Mouse (Mus musculus): ENCODE results near the gene Nckap5. TPM values are rescaled to one million over a fixed set of nuclear protein-coding genes. Genes with fewer than 3 reads are reported as not detected.

Nckap5 gene
- polyA plus RNA-seq, 1 experiment from 2014 or later = 0.67 TPM

DNA sequence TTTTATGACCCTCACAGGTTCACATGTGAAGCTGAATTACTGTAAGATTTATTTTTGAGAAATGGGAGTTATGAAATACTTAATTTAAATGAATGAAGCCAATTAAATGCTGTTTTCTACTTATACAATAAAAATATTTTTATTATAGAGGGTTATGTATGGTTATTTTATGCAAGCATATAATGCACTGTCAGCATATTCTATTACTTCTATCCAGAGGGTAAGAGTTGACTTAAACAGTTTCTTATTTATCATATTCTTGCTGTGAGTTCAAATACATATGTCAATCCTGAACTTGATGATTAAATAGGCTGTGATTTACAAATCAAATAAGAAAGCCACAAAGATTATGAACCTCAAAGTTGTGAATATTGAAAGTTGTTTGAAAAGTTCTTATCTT is 633.7 kb downstream of the Nckap5 start:
- Histone ChIP-seq H3K36me3 (ENCODE audit: control insufficient read depth, insufficient read depth, low read length) (no peaks in the 10 kb centered on the region), H3K9ac (ENCODE audit: low read depth, low read length) (no peak overlapping the region), H3K27ac (ENCODE audit: low read depth, low read length) (no peak overlapping the region), H3K27me3 (replicated peaks; ENCODE audit: control insufficient read depth, insufficient read depth, low read length) (no peaks in the 10 kb centered on the region), H3K4me1 (replicated peaks; ENCODE audit: control insufficient read depth, insufficient read depth, low read length) (no peaks in the 10 kb centered on the region), H3K4me3 (ENCODE audit: low read depth, low read length) (no peak overlapping the region), H3K4me2 (no peak overlapping the region), H3K9me3 (ENCODE audit: control insufficient read depth, low read length) (no peaks in the 10 kb centered on the region)
- ATAC-seq (replicated peaks; ENCODE audit: low FRiP score) = no peak
- DNase-seq (ENCODE audit: low spot score) = no peak

DNA sequence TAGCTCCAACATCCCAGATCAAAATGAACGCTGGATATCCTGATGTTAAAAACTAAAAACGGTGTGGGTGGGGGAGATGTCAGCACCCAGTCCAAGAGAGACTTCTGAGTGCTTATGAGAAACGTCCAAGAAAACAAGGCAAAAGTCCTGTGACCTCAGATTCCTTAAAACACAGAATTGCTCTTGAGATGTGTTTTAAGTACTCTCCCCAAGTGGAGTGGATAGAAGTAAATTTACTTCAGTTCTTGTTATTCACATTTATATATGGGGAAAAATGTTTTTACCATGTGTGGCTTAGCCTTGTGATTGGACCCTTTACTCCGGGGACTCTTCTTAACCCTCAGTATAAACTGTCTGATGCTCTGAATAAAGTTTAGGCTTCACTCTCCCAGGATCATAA is 640.2 kb downstream of the Nckap5 start:
- ATAC-seq (replicated peaks; ENCODE audit: low FRiP score) = no peak
- H3K27me3 ChIP-seq (replicated peaks; ENCODE audit: control insufficient read depth, insufficient read depth, low read length) = no peaks in the 10 kb centered on the region
- 74% methylated on average over 4 of the region's 4 CpGs for WGBS
- DNase-seq (ENCODE audit: low spot score) = no peak
- no peaks in the 10 kb centered on the region for H3K4me1 ChIP-seq (replicated peaks; ENCODE audit: control insufficient read depth, insufficient read depth, low read length)
- H3K27ac ChIP-seq (ENCODE audit: low read depth, low read length) = no peak overlapping the region
- no peak overlapping the region for H3K4me2 ChIP-seq
- H3K9me3 ChIP-seq (ENCODE audit: control insufficient read depth, low read length) = no peaks in the 10 kb centered on the region
- no peak overlapping the region for H3K9ac ChIP-seq (ENCODE audit: low read depth, low read length)
- H3K36me3 ChIP-seq (ENCODE audit: control insufficient read depth, insufficient read depth, low read length) = no peaks in the 10 kb centered on the region
- no peak overlapping the region for H3K4me3 ChIP-seq (ENCODE audit: low read depth, low read length)

DNA sequence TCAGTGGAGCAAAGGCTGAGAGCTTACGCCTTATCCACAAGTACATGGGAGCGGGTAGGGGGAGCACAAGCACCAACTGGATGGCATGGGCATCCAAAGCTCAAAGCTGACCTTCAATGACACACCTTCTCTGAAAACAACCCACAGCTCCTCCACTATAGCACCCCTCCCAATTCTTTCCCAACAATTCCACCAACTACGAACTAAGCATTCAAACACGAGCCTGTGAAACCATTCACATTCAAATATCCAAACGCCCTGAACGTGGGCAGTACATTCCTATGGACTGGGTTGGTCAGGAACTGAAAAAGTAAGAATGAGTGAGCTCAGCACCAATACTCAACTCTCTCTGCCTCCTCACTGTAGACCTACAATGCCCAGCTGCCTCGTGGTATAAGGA is 646.8 kb downstream of the Nckap5 start:
- ATAC-seq (replicated peaks; ENCODE audit: low FRiP score) (no peak), DNase-seq (ENCODE audit: low spot score) (no peak)
- H3K4me3 ChIP-seq (ENCODE audit: low read depth, low read length) = no peak overlapping the region
- no peaks in the 10 kb centered on the region for H3K9me3 ChIP-seq (ENCODE audit: control insufficient read depth, low read length)
- no peak overlapping the region for H3K9ac ChIP-seq (ENCODE audit: low read depth, low read length)
- H3K4me2 ChIP-seq = no peak overlapping the region
- no peaks in the 10 kb centered on the region for H3K27me3 ChIP-seq (replicated peaks; ENCODE audit: control insufficient read depth, insufficient read depth, low read length)
- H3K36me3 ChIP-seq (ENCODE audit: control insufficient read depth, insufficient read depth, low read length) = no peaks in the 10 kb centered on the region
- H3K27ac ChIP-seq (ENCODE audit: low read depth, low read length) = no peak overlapping the region
- no peaks in the 10 kb centered on the region for H3K4me1 ChIP-seq (replicated peaks; ENCODE audit: control insufficient read depth, insufficient read depth, low read length)
- WGBS = 88% methylated on average over 7 of the region's 7 CpGs

- H3K27me3 ChIP-seq (replicated peaks; ENCODE audit: control insufficient read depth, insufficient read depth, low read length) = no peaks in the 10 kb centered on the region
- ATAC-seq (replicated peaks; ENCODE audit: low FRiP score) = no peak
- H3K4me3 ChIP-seq (ENCODE audit: low read depth, low read length) = no peak overlapping the region
- H3K27ac ChIP-seq (ENCODE audit: low read depth, low read length) = no peak overlapping the region
- 66% methylated on average over 1 of the region's 1 CpGs for WGBS
- no peaks in the 10 kb centered on the region for H3K36me3 ChIP-seq (ENCODE audit: control insufficient read depth, insufficient read depth, low read length)
- no peak for DNase-seq (ENCODE audit: low spot score)
- H3K9ac ChIP-seq (ENCODE audit: low read depth, low read length) = no peak overlapping the region
- no peaks in the 10 kb centered on the region for H3K9me3 ChIP-seq (ENCODE audit: control insufficient read depth, low read length)
- no peak overlapping the region for H3K4me2 ChIP-seq
- no peaks in the 10 kb centered on the region for H3K4me1 ChIP-seq (replicated peaks; ENCODE audit: control insufficient read depth, insufficient read depth, low read length)
These were observed 662.0 kb downstream of the Nckap5 start for GRCm38 (mm10) chr1:126168579-126168978.

DNA sequence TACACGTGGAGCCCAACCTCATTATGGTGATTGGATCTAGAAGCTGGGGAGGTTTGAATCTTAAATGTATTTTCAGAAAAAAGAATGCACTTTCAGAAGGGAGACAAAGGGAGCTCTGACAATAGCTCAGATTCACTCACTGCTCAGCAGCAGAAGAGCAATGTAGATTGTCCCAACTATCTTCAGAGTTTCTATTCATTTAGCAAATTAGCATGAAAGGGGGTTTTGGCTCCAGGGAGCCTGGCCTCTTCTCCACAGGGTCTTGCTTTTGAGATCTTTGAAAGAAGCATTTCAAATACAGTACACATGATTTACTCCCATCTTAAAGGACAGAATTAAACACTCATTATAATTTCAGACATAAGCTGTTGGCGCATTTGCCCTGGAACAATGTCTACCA is 662.5 kb downstream of the Nckap5 start:
- no peak overlapping the region for H3K4me2 ChIP-seq
- H3K27me3 ChIP-seq (replicated peaks; ENCODE audit: control insufficient read depth, insufficient read depth, low read length) = no peaks in the 10 kb centered on the region
- no peak for DNase-seq (ENCODE audit: low spot score)
- no peak overlapping the region for H3K9ac ChIP-seq (ENCODE audit: low read depth, low read length)
- H3K4me1 ChIP-seq (replicated peaks; ENCODE audit: control insufficient read depth, insufficient read depth, low read length) = no peaks in the 10 kb centered on the region
- no peaks in the 10 kb centered on the region for H3K36me3 ChIP-seq (ENCODE audit: control insufficient read depth, insufficient read depth, low read length)
- 75% methylated on average over 2 of the region's 2 CpGs for WGBS
- H3K9me3 ChIP-seq (ENCODE audit: control insufficient read depth, low read length) = no peaks in the 10 kb centered on the region
- no peak overlapping the region for H3K4me3 ChIP-seq (ENCODE audit: low read depth, low read length)
- H3K27ac ChIP-seq (ENCODE audit: low read depth, low read length) = no peak overlapping the region
- no peak for ATAC-seq (replicated peaks; ENCODE audit: low FRiP score)

DNA sequence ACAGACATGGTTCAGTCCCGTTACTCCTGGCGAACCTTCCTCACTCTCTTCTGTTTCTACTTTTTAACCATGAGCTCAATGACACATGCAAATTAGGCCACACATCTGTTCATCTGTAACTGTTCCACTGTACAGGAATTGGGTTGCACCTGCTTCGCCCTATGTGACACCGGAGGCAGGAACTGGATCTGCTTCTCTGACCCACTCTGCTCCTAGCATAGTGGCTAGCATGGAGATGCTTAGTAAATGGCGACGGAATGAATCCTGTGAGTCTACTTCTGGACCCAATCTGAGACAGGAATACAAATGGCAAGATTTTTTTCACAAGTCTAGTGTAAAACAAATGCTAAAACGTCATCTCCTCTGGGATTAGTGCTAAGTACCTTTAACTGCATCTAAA is 663.1 kb downstream of the Nckap5 start:
- Histone ChIP-seq H3K4me2 (no peak overlapping the region), H3K27ac (ENCODE audit: low read depth, low read length) (no peak overlapping the region), H3K36me3 (ENCODE audit: control insufficient read depth, insufficient read depth, low read length) (no peaks in the 10 kb centered on the region), H3K27me3 (replicated peaks; ENCODE audit: control insufficient read depth, insufficient read depth, low read length) (no peaks in the 10 kb centered on the region), H3K9ac (ENCODE audit: low read depth, low read length) (no peak overlapping the region), H3K4me3 (ENCODE audit: low read depth, low read length) (no peak overlapping the region), H3K9me3 (ENCODE audit: control insufficient read depth, low read length) (no peaks in the 10 kb centered on the region), H3K4me1 (replicated peaks; ENCODE audit: control insufficient read depth, insufficient read depth, low read length) (no peaks in the 10 kb centered on the region)
- DNase-seq (ENCODE audit: low spot score) (no peak), ATAC-seq (replicated peaks; ENCODE audit: low FRiP score) (no peak)
- 74% methylated on average over 7 of the region's 7 CpGs for WGBS

- no peak overlapping the region for H3K4me2 ChIP-seq
- no peaks in the 10 kb centered on the region for H3K4me1 ChIP-seq (replicated peaks; ENCODE audit: control insufficient read depth, insufficient read depth, low read length)
- H3K27me3 ChIP-seq (replicated peaks; ENCODE audit: control insufficient read depth, insufficient read depth, low read length) = no peaks in the 10 kb centered on the region
- no peak overlapping the region for H3K27ac ChIP-seq (ENCODE audit: low read depth, low read length)
- DNase-seq (ENCODE audit: low spot score) = no peak
- no peaks in the 10 kb centered on the region for H3K9me3 ChIP-seq (ENCODE audit: control insufficient read depth, low read length)
- H3K36me3 ChIP-seq (ENCODE audit: control insufficient read depth, insufficient read depth, low read length) = no peaks in the 10 kb centered on the region
- H3K4me3 ChIP-seq (ENCODE audit: low read depth, low read length) = no peak overlapping the region
- 78% methylated on average over 6 of the region's 6 CpGs for WGBS
- no peak overlapping the region for H3K9ac ChIP-seq (ENCODE audit: low read depth, low read length)
- ATAC-seq (replicated peaks; ENCODE audit: low FRiP score) = no peak
These were observed 671.3 kb downstream of the Nckap5 start for GRCm38 (mm10) chr1:126159287-126159686.

DNA sequence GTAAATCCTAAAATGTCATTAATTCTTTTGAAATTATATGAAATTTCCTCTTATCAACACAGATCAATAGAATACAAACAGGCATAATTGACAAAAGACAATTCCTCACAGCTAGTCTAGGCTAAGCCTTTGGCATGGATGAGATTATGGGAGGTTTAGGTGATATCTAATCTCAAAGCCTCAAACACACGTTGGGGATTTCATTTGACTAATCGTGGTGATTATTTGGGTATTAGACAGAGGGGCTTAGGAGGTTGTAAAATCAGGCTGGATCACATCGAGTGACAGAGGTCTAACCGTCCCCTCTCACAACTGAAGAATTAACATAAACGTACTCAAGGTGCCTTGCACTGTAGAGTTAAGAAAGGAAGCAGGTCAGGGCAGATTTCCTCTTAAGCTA is 674.8 kb downstream of the Nckap5 start:
- no peaks in the 10 kb centered on the region for H3K4me1 ChIP-seq (replicated peaks; ENCODE audit: control insufficient read depth, insufficient read depth, low read length)
- no peak overlapping the region for H3K4me2 ChIP-seq
- DNase-seq (ENCODE audit: low spot score) = no peak
- ATAC-seq (replicated peaks; ENCODE audit: low FRiP score) = no peak
- H3K27ac ChIP-seq (ENCODE audit: low read depth, low read length) = no peak overlapping the region
- no peak overlapping the region for H3K9ac ChIP-seq (ENCODE audit: low read depth, low read length)
- 62% methylated on average over 5 of the region's 5 CpGs for WGBS
- no peaks in the 10 kb centered on the region for H3K27me3 ChIP-seq (replicated peaks; ENCODE audit: control insufficient read depth, insufficient read depth, low read length)
- H3K4me3 ChIP-seq (ENCODE audit: low read depth, low read length) = no peak overlapping the region
- no peaks in the 10 kb centered on the region for H3K36me3 ChIP-seq (ENCODE audit: control insufficient read depth, insufficient read depth, low read length)
- no peaks in the 10 kb centered on the region for H3K9me3 ChIP-seq (ENCODE audit: control insufficient read depth, low read length)

GRCm38 (mm10) chr1:126153516-126154234 is 676.9 kb downstream of the Nckap5 start:
- Histone ChIP-seq H3K9ac (ENCODE audit: low read depth, low read length) (no peak overlapping the region), H3K4me1 (replicated peaks; ENCODE audit: control insufficient read depth, insufficient read depth, low read length) (no peaks in the 10 kb centered on the region), H3K9me3 (ENCODE audit: control insufficient read depth, low read length) (no peaks in the 10 kb centered on the region), H3K27ac (ENCODE audit: low read depth, low read length) (no peak overlapping the region), H3K36me3 (ENCODE audit: control insufficient read depth, insufficient read depth, low read length) (no peaks in the 10 kb centered on the region), H3K27me3 (replicated peaks; ENCODE audit: control insufficient read depth, insufficient read depth, low read length) (no peaks in the 10 kb centered on the region), H3K4me3 (ENCODE audit: low read depth, low read length) (no peak overlapping the region), H3K4me2 (no peak overlapping the region)
- 84% methylated on average over 6 of the region's 6 CpGs for WGBS
- no peak for DNase-seq (ENCODE audit: low spot score)
- no peak for ATAC-seq (replicated peaks; ENCODE audit: low FRiP score)
